Mouse (Mus musculus) CH12.LX (cell line): ENCODE measurements at regions not wholly inside any gene's neighbourhood (a gene's known extent, or its start where the extent isn't known, plus 50 kb on each side); places are given as distances from the start of the nearest gene placed in this dataset.

ENCODE experiments used
- DNase-seq: peaks from one replicate; pipeline ENCODE4 v3.0.0-alpha.2; 2013; ENCODE audit errors: extremely low read depth
- H3K27ac ChIP-seq: 2 replicates; pipeline ENCODE4 v1.5.1; 2012; ENCODE audit warnings: low read depth, mild to moderate bottlenecking, control low read depth, moderate library complexity; ENCODE audit not compliant: insufficient read depth
- H3K27me3 ChIP-seq: replicated peaks from 2 replicates; pipeline ENCODE3; 2012; ENCODE audit warnings: inconsistent platforms
- H3K36me3 ChIP-seq, 2 experiments: replicated peaks in 1 of 2; 2 replicates each; pipeline versions ENCODE3 to v1.6.1; 2012; ENCODE audit warnings: inconsistent platforms in 1 of 2, low read length in 1 of 2, mild to moderate bottlenecking in 1 of 2, mixed read lengths in 1 of 2, moderate library complexity in 1 of 2; ENCODE audit not compliant: control insufficient read depth in 1 of 2, insufficient read depth in 1 of 2
- H3K4me1 ChIP-seq, 2 experiments: 2 replicates each; pipeline ENCODE4 v1.6.1; 2012; ENCODE audit warnings: inconsistent platforms in 1 of 2, moderate library complexity in 1 of 2; ENCODE audit not compliant: insufficient read depth in 2 of 2, control insufficient read depth in 1 of 2
- H3K4me2 ChIP-seq: 2 replicates; pipeline ENCODE4 v1.6.1; 2012; ENCODE audit warnings: low read depth, mild to moderate bottlenecking, control low read depth; ENCODE audit not compliant: poor library complexity, insufficient read depth, severe bottlenecking
- H3K4me3 ChIP-seq, 3 experiments: fragments of 150-350 bp in 1 of 3; sonication (generic) in 1 of 3; replicated peaks in 1 of 3; 2 replicates each; pipeline versions ENCODE3 to v1.5.1; 2011 to 2012; ENCODE audit warnings: low read depth in 2 of 3, low read length in 2 of 3, mild to moderate bottlenecking in 2 of 3, moderate library complexity in 2 of 3, control low read depth in 1 of 3, improper control_type of control experiment in 1 of 3, inconsistent platforms in 1 of 3, mixed read lengths in 1 of 3; ENCODE audit not compliant: poor library complexity in 1 of 3
- H3K79me2 ChIP-seq: replicated peaks from 2 replicates; pipeline ENCODE4 v1.6.1; 2012; ENCODE audit warnings: mild to moderate bottlenecking, moderate library complexity; ENCODE audit not compliant: control insufficient read depth, poor library complexity, insufficient read depth, severe bottlenecking; ENCODE audit errors: extremely low read depth
- H3K9ac ChIP-seq: 2 replicates; pipeline ENCODE4 v1.6.1; 2012; ENCODE audit warnings: low read depth, mild to moderate bottlenecking, control low read depth, moderate library complexity; ENCODE audit not compliant: insufficient read depth
- H3K9me3 ChIP-seq: replicated peaks from 2 replicates; pipeline ENCODE3; 2012; ENCODE audit warnings: low read length, inconsistent platforms, mixed read lengths
- BHLHE40 ChIP-seq: IDR thresholded peaks from 2 replicates; pipeline ENCODE4 v1.6.1; 2011; ENCODE audit warnings: mild to moderate bottlenecking, low read depth, low read length, improper control_type of control experiment
- CHD1 ChIP-seq: IDR thresholded peaks from 2 replicates; pipeline ENCODE4 v1.6.1; 2012; ENCODE audit warnings: low read depth, low read length, improper control_type of control experiment, inconsistent platforms
- E2F4 ChIP-seq: IDR thresholded peaks from 2 replicates; pipeline ENCODE4 v1.6.1; 2011; ENCODE audit warnings: low read depth, low read length, improper control_type of control experiment; ENCODE audit not compliant: insufficient replicate concordance
- ELF1 ChIP-seq: IDR thresholded peaks from 2 replicates; pipeline ENCODE4 v1.6.1; 2014; ENCODE audit warnings: low read depth, mild to moderate bottlenecking, inconsistent platforms, low read length, improper control_type of control experiment
- EP300 ChIP-seq: IDR thresholded peaks from 2 replicates; pipeline ENCODE4 v1.6.1; 2011; ENCODE audit warnings: low read length, improper control_type of control experiment
- ETS1 ChIP-seq: conservative IDR thresholded peaks from 2 replicates; pipeline ENCODE4 v1.6.1; 2012; ENCODE audit warnings: low read depth, mild to moderate bottlenecking, inconsistent platforms, low read length, improper control_type of control experiment, moderate library complexity
- JUN ChIP-seq: IDR thresholded peaks from 2 replicates; pipeline ENCODE4 v1.6.1; 2011; ENCODE audit warnings: low read depth, mild to moderate bottlenecking, low read length, improper control_type of control experiment, moderate library complexity; ENCODE audit not compliant: insufficient read depth
- JUND ChIP-seq: conservative IDR thresholded peaks from 2 replicates; pipeline ENCODE4 v1.6.1; 2011; ENCODE audit warnings: low read depth, low read length, improper control_type of control experiment
- MAFK ChIP-seq: IDR thresholded peaks from 2 replicates; pipeline ENCODE4 v1.6.1; 2011; ENCODE audit warnings: low read length, improper control_type of control experiment; ENCODE audit not compliant: insufficient replicate concordance
- MAX ChIP-seq: IDR thresholded peaks from 2 replicates; pipeline ENCODE4 v1.6.1; 2011; ENCODE audit warnings: low read length, improper control_type of control experiment
- MAZ ChIP-seq: IDR thresholded peaks from 2 replicates; pipeline ENCODE4 v1.6.1; 2012; ENCODE audit warnings: low read depth, mild to moderate bottlenecking, inconsistent platforms, low read length, improper control_type of control experiment, moderate library complexity
- NELFE ChIP-seq: IDR thresholded peaks from 2 replicates; pipeline ENCODE4 v1.6.1; 2011; ENCODE audit warnings: low read depth, low read length, improper control_type of control experiment
- POLR2A ChIP-seq: IDR thresholded peaks from 2 replicates; pipeline ENCODE4 v1.6.1; 2011; ENCODE audit warnings: low read depth, mild to moderate bottlenecking, improper control_type of control experiment, low read length
- POLR2AphosphoS2 ChIP-seq: IDR thresholded peaks from 2 replicates; pipeline ENCODE4 v1.6.1; 2011; ENCODE audit warnings: low read depth, low read length, improper control_type of control experiment
- RAD21 ChIP-seq: IDR thresholded peaks from 2 replicates; pipeline ENCODE4 v1.6.1; 2011; ENCODE audit warnings: low read depth, mild to moderate bottlenecking, low read length, improper control_type of control experiment, moderate library complexity
- SIN3A ChIP-seq: IDR thresholded peaks from 2 replicates; pipeline ENCODE4 v1.6.1; 2012; ENCODE audit warnings: low read length, improper control_type of control experiment, inconsistent platforms
- TBP ChIP-seq: conservative IDR thresholded peaks from 2 replicates; pipeline ENCODE4 v1.6.1; 2011; ENCODE audit warnings: low read depth, low read length, improper control_type of control experiment
- UBTF ChIP-seq: IDR thresholded peaks from 2 replicates; pipeline ENCODE4 v1.6.1; 2012; ENCODE audit warnings: low read depth, mild to moderate bottlenecking, inconsistent platforms, low read length, improper control_type of control experiment, moderate library complexity
- USF1 ChIP-seq: IDR thresholded peaks from 2 replicates; pipeline ENCODE4 v1.6.1; 2014; ENCODE audit warnings: low read depth, mild to moderate bottlenecking, inconsistent platforms, low read length, improper control_type of control experiment
- ZC3H11A ChIP-seq: IDR thresholded peaks from 2 replicates; pipeline ENCODE4 v1.6.1; 2012; ENCODE audit warnings: low read depth, mild to moderate bottlenecking, inconsistent platforms, low read length, improper control_type of control experiment
- ZMIZ1 ChIP-seq: IDR thresholded peaks from 2 replicates; pipeline ENCODE4 v1.6.1; 2012; ENCODE audit warnings: low read depth, mild to moderate bottlenecking, inconsistent platforms, low read length, improper control_type of control experiment
- dilution Hi-C: fragments of 300-500 bp; cut with MboI; formaldehyde crosslinking; loops from 2 replicates; pipeline ENCODE4 v1.14.3; 2020; ENCODE audit warnings: low sequenced_read_pairs; ENCODE audit not compliant: extremely low pct_unique_long_range_greater_than_20kb, extremely low pct_ligation_motif_present
- in situ Hi-C: fragments of 300-500 bp; cut with MboI; formaldehyde crosslinking; loops from 3 replicates; pipeline ENCODE4 v1.14.3; 2019; ENCODE audit warnings: low sequenced_read_pairs, low pct_ligation_motif_present, low pct_unique_long_range_greater_than_20kb, mixed read lengths

- H3K4me3 ChIP-seq: no peak overlapping the region
- TF ChIP-seq JUN (no peak), E2F4 (no peak), NELFE (no peak), CHD1 (no peak), POLR2A (no peak), USF1 (no peak), MAX (no peak), ELF1 (no peak), RAD21 (no peak)
- dilution Hi-C loops: no loop called here
- H3K9me3 ChIP-seq: no peaks in the 10 kb centered on the region
- H3K27me3 ChIP-seq: no peaks in the 10 kb centered on the region
- no peak overlapping the region for H3K27ac ChIP-seq
- H3K9ac ChIP-seq: no peak overlapping the region
- H3K4me2 ChIP-seq: no peak overlapping the region
- no peak for DNase-seq
- in situ Hi-C loops: no loop called here
- 0 out of 4 replicates have a peak, but pooled peaks cover 0 to 5% of the 10 kb centered on the region in 2 experiments for H3K4me1 ChIP-seq
- H3K36me3 ChIP-seq: no peaks in the 10 kb centered on the region
- H3K79me2 ChIP-seq: no peaks in the 10 kb centered on the region
Observed at GRCm38 (mm10) chr5:73749791-73750190, 98.6 kb downstream of the Spata18 start.

- H3K79me2 ChIP-seq: no peaks in the 10 kb centered on the region
- in situ Hi-C loops: no loop called here
- H3K4me2 ChIP-seq: no peak overlapping the region
- no peak for DNase-seq
- no peaks in the 10 kb centered on the region for H3K36me3 ChIP-seq
- no peak overlapping the region for H3K4me3 ChIP-seq
- no peak overlapping the region for H3K27ac ChIP-seq
- H3K9ac ChIP-seq: no peak overlapping the region
- dilution Hi-C loops: no loop called here
- 0 out of 4 replicates have a peak, but pooled peaks cover 0 to 5% of the 10 kb centered on the region in 2 experiments for H3K4me1 ChIP-seq
- no peaks in the 10 kb centered on the region for H3K9me3 ChIP-seq
- no peak for TF ChIP-seq POLR2AphosphoS2
- TF ChIP-seq MAZ: no peak
- no peak for TF ChIP-seq RAD21
- TF ChIP-seq POLR2A: no peak
- TF ChIP-seq MAX: no peak
- TF ChIP-seq UBTF: no peak
- TF ChIP-seq USF1: no peak
- no peak for TF ChIP-seq ZC3H11A
- no peak for TF ChIP-seq ETS1
- TF ChIP-seq BHLHE40: no peak
- no peak for TF ChIP-seq MAFK
- no peak for TF ChIP-seq ZMIZ1
- TF ChIP-seq TBP: no peak
- TF ChIP-seq SIN3A: no peak
- no peak for TF ChIP-seq EP300
- TF ChIP-seq JUND: no peak
- TF ChIP-seq, all 38 proteins: peak for 0
- no peaks in the 10 kb centered on the region for H3K27me3 ChIP-seq
Observed at GRCm38 (mm10) chr5:73752225-73752644, 101.1 kb downstream of the Spata18 start.
